Mouse (Mus musculus): ENCODE data around the gene Klc3.

The Klc3 gene

GRCm38 (mm10) chr7:19382166-19382541, 21.8 kb downstream of the Klc3 start:
- TF ChIP-seq GATA4 (IDR thresholded peaks at IDR 0.05; ENCODE audit: insufficient replicate concordance, low read length), result no peak

GRCm38 (mm10) chr7:19381377-19382165, 22.3 kb downstream of the Klc3 start, which contains the start of gene Ercc2:
TSS of gene Ercc2 (plus strand) at chr7:19382010.
- peak; percentile 52; the same call in 1 of the 2 replicates for TF ChIP-seq GATA4 (IDR thresholded peaks at IDR 0.05; ENCODE audit: insufficient replicate concordance, low read length)

GRCm38 (mm10) chr7:19378049-19378448, 25.9 kb downstream of the Klc3 start:
- no peak for TF ChIP-seq GATA4 (IDR thresholded peaks at IDR 0.05; ENCODE audit: insufficient replicate concordance, low read length)

- no peak for TF ChIP-seq GATA4 (IDR thresholded peaks at IDR 0.05; ENCODE audit: insufficient replicate concordance, low read length)
Observed at GRCm38 (mm10) chr7:19376019-19376418, 27.9 kb downstream of the Klc3 start.

- TF ChIP-seq GATA4 (IDR thresholded peaks at IDR 0.05; ENCODE audit: insufficient replicate concordance, low read length), result no peak
Observed at GRCm38 (mm10) chr7:19375368-19375767, 28.5 kb downstream of the Klc3 start.

- no peak for TF ChIP-seq GATA4 (IDR thresholded peaks at IDR 0.05; ENCODE audit: insufficient replicate concordance, low read length)
Observed at GRCm38 (mm10) chr7:19373367-19373766, 30.5 kb downstream of the Klc3 start.

- no peak for TF ChIP-seq GATA4 (IDR thresholded peaks at IDR 0.05; ENCODE audit: insufficient replicate concordance, low read length)
Observed at GRCm38 (mm10) chr7:19369823-19370425, 34.0 kb downstream of the Klc3 start.

- TF ChIP-seq GATA4 (IDR thresholded peaks at IDR 0.05; ENCODE audit: insufficient replicate concordance, low read length), result no peak
Observed at GRCm38 (mm10) chr7:19368380-19368779, 35.5 kb downstream of the Klc3 start.

GRCm38 (mm10) chr7:19365376-19365775, 38.5 kb downstream of the Klc3 start:
- no peak for TF ChIP-seq GATA4 (IDR thresholded peaks at IDR 0.05; ENCODE audit: insufficient replicate concordance, low read length)

GRCm38 (mm10) chr7:19363881-19364280, 40.0 kb downstream of the Klc3 start:
- TF ChIP-seq GATA4 (IDR thresholded peaks at IDR 0.05; ENCODE audit: insufficient replicate concordance, low read length), result no peak

GRCm38 (mm10) chr7:19362276-19362675, 41.6 kb downstream of the Klc3 start:
- no peak for TF ChIP-seq GATA4 (IDR thresholded peaks at IDR 0.05; ENCODE audit: insufficient replicate concordance, low read length)

- no peak for TF ChIP-seq GATA4 (IDR thresholded peaks at IDR 0.05; ENCODE audit: insufficient replicate concordance, low read length)
Observed at GRCm38 (mm10) chr7:19361720-19362119, 42.2 kb downstream of the Klc3 start.

- no peak for TF ChIP-seq GATA4 (IDR thresholded peaks at IDR 0.05; ENCODE audit: insufficient replicate concordance, low read length)
Observed at GRCm38 (mm10) chr7:19360944-19361343, 43.0 kb downstream of the Klc3 start.

GRCm38 (mm10) chr7:19359892-19360641, 43.8 kb downstream of the Klc3 start:
- no peak for TF ChIP-seq GATA4 (IDR thresholded peaks at IDR 0.05; ENCODE audit: insufficient replicate concordance, low read length)

GRCm38 (mm10) chr7:19359299-19359891, 44.5 kb downstream of the Klc3 start, which contains the start of the genes Cd3eap and Ppp1r13l:
TSS of gene Cd3eap (minus strand) at chr7:19359483.
TSS of gene Ppp1r13l (plus strand) at chr7:19359749.
- TF ChIP-seq GATA4 (IDR thresholded peaks at IDR 0.05; ENCODE audit: insufficient replicate concordance, low read length), result no peak
